Mouse (Mus musculus): ENCODE data around the gene Mcub.

The Mcub gene

DNA sequence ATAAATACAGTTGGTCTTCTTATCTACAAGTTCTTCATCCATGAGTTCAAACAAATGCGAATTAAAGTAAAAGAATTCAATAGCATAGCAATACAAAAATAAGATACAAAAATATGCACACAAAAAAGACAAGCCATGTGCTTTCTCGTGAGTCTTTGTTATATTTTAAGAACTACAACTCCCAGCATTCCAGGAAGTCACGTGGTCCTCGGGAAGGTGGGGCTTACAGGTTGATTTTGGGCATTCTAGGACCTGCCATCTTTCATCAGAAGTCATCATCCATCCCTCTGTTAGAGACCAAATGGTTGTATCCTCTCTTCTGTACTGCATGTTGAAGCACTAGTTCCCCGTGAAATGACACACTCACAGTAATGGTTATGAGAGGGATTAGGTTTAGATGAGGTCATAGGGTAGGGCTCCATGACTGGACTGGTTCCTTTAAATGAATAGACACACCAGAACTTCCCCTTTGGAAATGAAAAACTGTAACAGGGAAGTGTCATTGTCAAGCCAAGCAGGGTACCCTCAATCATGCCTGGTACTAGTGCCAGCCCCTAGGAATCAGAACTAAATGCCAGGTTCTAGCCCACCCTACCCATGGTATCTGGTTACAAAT lies 20.7 kb downstream of the Mcub start:
- in situ Hi-C loops (cut with MboI, MseI), result no loop called here

DNA sequence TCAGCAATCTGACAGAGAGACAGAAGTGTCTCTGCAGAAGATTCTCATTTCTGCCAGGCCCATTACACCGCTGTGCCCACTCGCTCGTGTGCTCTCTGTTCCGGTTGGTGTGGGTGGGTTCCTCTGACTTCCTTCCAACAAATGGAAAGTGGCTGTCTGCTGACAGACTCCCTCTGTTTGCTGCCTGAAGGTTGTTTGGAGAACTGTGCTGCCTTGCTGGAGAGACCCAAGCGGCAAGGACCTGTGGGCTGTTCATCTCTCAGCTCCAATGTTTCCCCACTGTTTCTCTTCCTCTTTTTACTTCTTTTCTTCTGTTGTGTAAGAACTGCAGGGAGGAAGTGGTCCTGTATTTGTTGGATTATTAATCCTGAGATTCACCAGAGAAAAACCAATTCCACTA lies 21.6 kb downstream of the Mcub start:
- in situ Hi-C loops (cut with MboI, MseI), result no loop called here

DNA sequence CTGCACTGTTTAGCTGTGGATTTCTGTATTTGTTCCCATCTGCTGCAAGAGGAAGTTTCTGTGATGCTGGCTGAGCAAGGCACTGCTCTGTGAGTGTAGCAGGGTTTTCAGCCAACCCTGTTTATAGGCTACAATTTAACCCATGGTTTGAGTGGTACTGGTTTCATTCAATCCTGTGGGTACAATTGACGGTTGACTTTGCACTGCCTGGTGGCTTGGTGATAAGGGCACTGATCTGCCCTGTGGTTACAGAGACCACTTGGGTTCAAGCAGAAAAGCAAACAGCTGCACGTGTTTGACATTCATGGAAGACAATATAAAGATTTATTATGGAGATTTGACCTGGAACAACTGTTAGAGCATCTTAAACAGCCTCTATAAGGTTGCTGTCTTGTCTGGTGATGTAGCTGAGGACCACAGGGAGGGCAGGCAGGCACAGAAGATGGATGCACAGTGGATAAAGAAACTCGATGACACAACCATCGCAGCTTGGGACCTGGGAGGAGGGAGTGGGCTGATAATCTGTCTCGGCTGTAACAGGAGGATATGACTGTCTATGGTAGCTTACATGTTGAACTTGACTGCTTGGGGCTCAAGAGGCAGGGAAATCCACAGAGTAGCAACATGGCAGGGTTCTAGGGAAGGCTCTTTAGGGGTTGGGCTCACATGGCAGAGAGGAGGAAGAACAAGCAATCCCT lies 23.6 kb downstream of the Mcub start:
- in situ Hi-C loops (cut with MboI, MseI), result no loop called here

DNA sequence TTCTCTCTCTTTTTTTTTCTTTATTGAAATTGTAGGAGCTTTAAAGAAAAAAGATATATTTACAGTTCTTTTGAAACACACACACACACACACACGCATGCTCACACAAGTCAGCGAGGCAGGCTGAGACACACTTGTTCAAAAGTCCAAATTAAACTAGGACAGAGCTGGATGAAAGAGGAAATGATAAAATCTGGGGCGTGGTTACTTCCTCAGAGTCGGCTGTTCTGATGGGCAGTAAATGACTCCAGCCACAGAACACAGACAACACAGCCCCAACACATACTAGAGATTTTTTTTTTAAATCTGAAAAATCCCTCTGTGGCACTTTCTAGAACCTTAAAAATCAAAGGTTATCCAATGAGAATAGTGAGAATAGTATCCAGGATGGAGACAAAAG lies 26.2 kb downstream of the Mcub start:
- in situ Hi-C loops (cut with MboI, MseI), result no loop called here

DNA sequence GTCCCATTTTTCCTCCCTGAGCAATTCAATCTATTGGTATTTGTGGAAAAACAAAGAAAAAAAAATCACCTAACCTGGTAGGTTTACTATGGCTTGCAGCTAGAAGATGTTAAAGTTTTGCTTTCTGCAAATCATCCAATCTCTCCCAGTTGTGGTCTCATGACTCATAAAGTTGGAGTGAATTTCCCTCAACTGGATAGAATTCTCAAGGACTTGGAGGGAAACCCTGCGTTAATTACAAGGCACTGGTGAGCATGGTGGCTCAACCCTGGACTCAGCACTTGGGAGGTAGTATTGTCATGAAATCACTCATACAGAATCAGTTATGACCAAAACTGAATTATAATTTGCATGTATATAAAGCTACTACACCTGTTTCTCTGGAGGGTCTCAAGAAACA lies 28.7 kb downstream of the Mcub start:
- in situ Hi-C loops (cut with MboI, MseI), result no loop called here

DNA sequence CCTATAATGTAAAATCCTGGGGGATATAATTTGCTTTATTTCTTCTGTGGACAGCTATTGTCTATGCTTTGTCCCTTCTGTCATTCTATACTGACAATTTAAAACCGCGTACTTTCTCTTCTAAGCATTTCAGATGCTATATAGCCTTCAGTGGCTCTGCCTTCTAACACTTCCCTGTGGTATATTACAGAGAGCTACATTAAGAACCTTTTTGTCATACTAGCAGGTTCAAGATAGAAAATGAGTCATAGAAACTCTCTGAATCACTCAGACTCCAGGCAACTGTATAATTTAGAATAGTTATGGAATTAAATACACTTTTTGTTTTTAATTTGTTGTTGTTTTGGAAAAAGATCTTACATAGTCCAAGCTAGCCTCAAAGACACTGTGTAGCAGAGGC lies 29.2 kb downstream of the Mcub start:
- in situ Hi-C loops (cut with MboI, MseI), result no loop called here

DNA sequence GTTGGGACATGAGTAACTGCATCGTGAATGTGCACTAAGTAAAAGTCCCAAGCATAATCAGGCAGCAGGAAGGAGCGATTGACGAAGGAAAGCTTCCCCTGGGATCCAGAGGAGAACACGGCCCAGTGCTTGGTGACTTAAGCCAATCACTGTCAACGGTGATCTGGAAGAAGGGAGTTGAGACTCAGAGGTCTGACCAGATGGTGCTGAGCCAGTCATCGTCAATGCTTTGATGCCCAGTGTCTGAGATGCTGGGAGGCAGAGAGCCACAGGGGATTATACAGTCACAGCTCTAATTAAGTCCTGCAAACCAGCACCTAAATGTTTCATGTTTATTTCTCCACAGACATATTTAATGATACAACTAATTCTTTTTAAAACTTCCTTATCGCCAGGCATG lies 30.9 kb downstream of the Mcub start:
- in situ Hi-C loops (cut with MboI, MseI), result no loop called here

DNA sequence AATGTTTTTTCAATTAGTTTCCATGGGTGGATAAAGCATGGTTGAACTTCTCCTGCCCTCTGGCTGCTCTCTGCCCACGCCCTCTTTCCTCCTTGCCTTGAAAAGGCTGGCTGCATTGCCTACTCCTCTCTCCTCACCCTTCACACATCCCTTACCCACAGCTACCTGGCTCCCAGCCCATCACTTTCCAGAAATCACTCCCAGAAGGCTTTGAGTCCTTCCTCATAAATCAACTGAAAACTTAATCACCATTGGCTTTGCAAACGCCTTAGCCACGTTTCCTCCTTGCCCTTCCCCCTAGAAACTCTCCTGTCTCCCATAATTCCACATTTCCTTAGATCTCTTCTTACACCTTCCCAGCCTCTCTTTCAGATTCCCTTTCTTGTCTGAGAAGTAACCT lies 32.2 kb downstream of the Mcub start:
- in situ Hi-C loops (cut with MboI, MseI), result no loop called here

DNA sequence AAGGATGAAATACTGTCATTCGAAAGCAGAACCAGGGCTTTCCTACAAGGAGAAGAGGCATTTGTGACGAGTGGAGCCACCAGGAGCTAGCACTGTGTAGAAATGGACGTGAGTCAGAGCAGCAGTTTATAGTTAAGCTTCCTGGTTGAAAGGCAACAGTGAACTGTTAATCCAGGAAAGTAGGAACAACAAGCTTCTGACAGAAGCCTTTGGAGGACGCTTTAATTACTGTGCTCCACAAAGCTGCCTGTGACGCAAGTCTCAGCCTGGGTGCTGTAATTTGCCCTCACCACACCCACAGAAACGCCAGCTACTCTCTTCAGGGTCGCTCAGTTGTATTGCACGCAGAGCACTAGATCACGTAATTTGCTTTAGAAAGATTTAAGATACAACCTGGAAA lies 33.4 kb downstream of the Mcub start:
- in situ Hi-C loops (cut with MboI, MseI), result no loop called here

DNA sequence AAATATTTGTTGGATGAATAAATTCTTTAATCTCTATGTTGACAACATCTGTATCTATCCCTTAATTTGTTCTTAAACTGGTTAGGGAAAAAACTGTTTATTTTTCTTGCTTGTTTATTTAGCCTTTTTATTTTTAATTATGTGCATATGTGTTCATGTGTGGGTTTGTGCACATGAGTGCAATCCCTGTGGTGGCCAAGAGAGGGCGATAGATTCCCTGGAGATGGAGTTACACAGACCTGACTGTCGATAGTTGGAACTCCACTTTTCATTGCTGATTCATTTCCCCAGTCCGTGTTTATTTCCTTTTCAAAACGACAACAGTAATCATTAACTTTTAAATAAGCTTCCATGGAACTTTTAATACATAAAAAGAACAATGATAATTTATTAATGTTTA lies 37.6 kb downstream of the Mcub start:
- in situ Hi-C loops (cut with MboI, MseI), result no loop called here

DNA sequence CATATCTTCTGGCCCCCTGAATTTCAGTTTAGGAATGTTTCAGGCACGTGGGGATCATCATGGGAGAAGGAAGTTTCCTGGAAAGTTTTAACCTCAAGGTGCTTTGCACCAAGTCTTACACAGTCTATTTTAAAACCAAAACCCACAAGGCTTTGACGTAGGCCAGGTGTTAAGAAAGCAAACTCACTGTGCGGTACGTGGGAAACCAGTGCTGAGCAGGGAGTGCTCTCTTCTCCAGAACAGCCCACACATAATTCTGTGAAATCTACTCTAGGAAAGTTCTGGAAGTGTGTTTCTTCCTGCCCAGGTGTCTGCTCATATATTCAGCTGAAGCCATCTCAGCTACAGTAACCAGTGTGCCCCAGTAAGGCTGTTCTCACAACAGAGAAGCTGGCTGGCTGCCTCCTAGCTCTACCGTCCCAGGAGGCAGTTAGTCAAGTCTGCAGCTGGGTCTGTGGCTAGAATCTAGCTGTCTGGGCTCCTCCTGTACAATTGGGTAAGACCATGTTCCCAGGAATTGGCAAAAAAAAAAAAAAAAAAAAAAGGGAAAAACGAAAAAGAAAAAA lies 39.7 kb downstream of the Mcub start:
- in situ Hi-C loops (cut with MboI, MseI), result no loop called here

DNA sequence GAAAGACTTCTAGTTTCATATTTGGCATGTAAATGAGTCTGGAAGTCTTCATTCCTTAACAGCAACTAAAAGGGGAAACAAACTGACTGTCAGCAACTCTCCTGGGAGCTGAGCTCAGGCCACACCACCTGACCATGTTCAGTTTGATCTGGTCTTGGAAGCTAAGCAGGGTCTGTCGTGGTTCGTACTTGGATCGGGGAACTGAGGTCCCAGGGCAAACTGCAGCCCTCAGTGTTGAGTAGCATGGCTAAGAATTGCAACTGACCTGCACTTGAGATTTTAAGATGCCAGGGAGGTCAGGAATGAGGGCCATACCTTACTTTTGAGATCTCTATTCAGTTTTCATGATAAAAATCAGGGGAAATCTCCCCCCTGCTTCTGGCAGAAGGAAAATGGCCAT lies 44.1 kb downstream of the Mcub start:
- in situ Hi-C loops (cut with MboI, MseI), result no loop called here

DNA sequence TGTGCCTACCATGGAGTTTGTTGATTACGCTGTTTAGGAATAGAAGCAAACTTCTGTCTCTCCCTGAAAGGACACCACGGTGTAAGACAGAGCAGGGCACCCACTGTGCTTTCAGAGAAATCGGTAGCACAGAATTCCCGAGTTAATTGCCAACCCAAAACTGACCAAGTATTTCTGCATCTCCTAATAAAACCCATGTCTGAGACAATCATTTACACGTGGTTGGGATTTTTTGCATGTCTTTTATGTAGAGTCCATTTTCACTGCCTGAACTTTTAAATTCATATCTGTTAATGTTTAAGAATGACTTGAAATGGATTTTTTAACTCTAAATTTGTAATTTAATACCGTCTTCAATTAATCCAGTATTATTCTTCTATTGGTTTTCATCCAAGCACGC lies 46.4 kb downstream of the Mcub start:
- in situ Hi-C loops (cut with MboI, MseI), result loop anchor here (5.0 kb wide), 1 partner anchor 149 kb away; no protein-coding TSS in a partner anchor

DNA sequence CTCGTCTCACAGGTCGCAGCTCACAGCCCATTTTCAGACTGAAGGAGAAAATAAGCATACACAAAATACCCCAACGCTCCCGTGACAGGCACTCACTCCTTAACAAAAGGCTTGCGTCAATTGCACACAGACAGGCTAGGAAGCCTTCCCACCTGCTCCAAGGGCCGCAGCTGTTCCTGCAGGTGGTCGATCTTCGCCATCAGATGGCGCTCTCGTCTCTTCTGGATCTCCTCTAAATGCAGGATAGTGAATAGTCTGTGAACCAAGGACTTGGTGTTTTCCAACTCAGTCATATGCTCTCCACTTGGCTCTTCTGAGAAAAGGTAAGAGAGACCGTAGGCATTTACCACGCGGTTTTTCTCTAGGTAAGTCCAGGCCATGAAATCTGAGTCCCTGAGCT lies 51.6 kb downstream of the Mcub start:
- in situ Hi-C loops (cut with MboI, MseI), result no loop called here

DNA sequence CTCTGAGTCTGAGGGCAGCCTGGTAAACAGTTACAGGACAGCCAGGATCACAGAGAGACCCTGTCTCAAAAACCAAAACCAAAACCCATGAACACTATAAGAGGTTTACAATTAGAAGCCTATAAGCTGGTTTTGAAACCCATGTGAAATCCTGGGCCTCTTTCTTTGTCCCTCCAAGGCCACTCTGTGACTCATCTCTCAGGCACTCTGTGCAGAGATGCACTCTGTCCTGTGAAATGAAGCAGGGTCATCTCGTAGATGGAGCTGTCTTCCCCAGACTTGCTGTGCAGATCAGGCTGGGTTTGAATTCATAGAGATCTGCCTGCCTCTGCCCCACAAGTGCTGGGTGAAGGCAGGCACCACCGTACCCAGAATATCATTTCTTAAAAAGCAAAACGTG lies 52.6 kb downstream of the Mcub start:
- in situ Hi-C loops (cut with MboI, MseI), result no loop called here

DNA sequence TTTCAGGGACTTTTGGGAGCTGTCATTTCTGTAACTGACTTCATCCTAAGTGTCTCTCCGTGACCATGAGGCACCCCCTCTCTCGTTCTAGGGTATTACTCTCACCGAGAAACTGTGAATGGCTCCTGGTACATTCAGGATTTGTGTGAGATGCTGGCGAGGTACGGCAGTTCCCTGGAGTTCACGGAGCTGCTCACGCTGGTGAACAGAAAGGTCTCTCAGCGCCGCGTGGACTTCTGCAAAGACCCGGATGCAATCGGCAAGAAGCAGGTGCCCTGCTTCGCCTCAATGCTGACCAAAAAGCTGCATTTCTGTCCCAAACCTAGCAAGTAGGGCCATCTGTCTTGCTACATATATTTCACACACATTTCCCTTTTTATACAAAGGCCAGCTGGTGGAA lies 56.8 kb downstream of the Mcub start:
- in situ Hi-C loops (cut with MboI, MseI), result no loop called here

DNA sequence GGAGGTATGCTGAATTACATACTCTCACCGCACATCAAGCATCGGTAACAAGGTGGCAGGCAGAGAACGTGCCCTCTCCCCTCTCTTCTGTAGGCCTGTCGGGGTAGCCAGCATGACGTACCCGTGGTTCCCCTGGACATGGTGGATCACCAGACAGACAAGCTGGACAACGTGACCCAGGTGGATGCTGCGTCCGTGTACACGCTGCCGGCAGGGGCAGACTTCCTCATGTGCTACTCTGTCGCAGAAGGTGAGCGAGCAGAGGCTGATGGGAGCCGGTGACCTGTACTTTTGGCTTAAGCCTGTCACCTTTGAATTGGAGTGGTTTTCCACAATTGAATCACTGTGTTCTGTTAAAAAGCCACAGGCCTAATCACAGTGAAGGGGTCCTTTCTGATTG lies 58.0 kb downstream of the Mcub start:
- in situ Hi-C loops (cut with MboI, MseI), result no loop called here

DNA sequence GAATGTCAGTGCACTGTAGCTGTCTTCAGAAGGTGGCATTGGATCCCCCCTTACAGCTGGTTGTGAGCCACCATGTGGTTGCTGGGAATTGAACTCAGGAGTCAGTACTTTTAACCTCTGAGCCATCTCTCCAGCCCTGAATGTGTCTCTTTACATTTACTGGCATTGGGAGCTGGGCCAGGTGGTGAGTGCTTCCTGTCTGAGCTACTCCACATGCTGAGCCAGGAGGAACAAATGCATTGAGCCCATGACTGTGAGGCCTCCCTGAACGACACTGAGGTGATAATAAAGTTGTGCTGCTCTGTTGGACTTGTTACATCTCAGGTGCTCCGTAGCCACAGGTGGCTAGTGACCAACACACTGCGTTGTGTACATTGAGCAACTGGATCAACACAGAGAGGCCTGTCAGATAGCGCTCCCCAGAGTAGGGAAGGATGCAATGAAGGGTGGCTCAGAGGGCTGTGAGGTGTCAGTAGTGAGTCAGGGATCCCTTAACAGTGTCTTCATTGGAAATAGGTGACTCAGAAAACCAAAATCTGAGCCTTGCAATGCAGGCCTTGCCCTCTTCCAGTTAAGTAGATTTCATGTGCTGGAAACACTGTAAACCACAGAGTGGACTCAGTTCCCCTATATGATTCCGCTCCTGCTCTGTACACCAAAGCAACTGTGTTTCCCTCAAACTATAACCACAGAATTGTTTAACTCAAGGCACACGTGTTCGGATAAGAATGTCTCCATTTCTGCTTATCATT lies 65.4 kb downstream of the Mcub start:
- in situ Hi-C loops (cut with MboI, MseI), result no loop called here

DNA sequence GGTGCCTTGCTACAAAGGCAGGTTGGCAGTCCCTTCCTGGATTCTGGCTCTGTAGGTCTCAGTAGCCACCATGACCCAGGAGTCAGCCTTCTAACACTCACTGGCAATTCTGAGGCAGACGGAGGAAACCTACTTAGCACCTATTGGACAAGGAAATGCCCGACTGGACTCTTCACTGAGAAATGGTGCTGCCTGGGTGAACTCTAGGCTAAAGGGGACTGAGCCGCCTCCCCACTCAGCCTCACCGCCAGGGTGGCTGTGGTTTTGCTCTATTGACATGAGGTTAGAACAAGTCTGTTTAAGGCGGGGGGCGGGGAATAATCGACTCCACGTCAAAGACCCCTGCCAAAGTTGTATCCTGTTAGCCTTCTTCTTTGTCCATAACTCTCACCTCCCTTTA lies 66.1 kb downstream of the Mcub start:
- in situ Hi-C loops (cut with MboI, MseI), result no loop called here

DNA sequence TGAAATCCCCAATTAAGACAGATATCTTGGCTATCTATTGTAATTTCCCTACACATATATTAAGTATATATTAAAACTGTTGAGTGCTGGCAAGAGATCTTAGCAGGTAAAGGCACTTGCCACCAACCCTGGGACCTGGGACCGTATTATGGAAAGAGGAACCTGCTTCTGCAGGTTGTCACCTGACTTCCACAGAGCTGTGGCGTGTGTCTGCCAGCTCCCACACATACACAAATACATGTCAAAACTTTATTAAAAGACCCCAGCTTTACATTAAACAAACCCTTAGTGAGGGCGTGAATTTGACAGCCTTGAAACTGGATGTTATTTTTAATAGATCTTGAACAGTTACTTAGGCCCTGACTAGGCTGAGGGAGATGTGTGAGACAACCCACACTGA lies 66.6 kb downstream of the Mcub start:
- in situ Hi-C loops (cut with MboI, MseI), result no loop called here

DNA sequence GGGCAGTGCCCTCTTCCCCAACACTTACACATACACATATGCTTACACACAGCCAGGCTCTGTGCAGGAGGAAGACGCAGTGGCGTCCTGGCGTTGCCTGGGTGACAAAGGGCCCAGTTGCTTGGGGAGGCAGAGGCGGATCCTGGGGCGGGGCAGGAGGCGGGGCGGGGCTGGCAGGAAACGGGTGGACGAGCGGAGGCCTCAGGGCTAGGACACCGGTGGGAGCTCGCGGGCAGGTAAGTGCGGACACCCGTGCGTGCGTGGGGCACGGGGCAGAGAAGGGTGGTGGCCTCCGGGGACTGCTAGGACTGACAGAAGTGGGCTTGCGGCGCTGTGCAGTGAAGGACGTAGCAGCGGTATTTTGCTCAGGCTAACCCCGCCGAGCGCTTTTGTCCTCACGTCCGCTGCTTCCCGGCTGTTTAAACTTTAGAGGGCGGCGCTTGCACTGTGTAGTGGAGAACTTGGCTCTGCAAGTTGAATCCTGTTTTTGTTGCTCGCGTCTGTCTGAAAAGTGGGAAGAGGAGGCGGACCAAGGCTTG lies 68.7 kb downstream of the Mcub start, which contains the start of gene Casp6:
Casp6 (plus strand) TSS at position 155 of the 539 bp plus-strand sequence.
- in situ Hi-C loops (cut with MboI, MseI), result no loop called here

DNA sequence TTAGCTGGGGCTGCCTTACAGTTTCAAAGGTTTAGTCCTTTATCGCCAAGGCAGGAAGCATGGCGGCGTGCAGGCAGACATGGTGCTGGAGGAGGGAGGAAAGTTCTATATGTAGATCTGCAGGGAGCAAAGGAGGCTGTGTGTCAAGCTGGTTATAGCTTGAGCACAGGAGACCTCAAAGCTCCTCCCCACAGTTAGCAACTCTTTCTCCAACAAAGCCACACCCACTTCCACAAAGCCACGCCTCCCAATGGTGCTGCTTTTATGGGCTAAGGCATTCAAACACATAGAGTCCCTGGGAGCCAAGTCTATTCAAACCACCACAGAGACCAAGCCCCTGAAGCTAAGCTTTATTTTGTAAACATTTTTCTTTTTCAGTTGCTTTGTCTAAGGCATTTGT lies 71.1 kb downstream of the Mcub start:
- in situ Hi-C loops (cut with MboI, MseI), result no loop called here
